Mouse (Mus musculus) cerebellum, adult 9-11 months (tissue): ENCODE data around the gene Srsf1.

ENCODE experiments used
- DNase-seq: peaks from one replicate; pipeline ENCODE4 v3.0.0; 2022

Srsf1 gene

DNA sequence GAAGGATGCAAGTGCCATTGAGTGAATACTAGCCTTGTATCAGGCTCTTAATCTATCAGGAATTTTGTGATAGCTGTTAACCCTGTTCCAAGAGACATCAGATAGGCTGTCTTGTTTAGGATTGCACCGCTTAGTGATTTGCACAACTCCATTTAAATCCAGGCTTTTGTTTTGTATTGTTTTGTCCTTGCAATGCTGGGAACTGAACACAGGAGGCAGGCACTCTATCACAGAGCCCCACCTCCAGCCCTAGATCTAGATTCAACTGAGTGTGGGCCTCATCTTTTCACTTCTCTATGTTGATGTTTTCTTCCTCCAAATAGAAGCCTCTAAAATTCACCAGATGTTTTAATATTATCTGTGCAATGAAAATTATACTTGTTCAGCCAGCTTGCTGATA, 28.5 kb downstream of the Srsf1 start:
- no peak for DNase-seq

DNA sequence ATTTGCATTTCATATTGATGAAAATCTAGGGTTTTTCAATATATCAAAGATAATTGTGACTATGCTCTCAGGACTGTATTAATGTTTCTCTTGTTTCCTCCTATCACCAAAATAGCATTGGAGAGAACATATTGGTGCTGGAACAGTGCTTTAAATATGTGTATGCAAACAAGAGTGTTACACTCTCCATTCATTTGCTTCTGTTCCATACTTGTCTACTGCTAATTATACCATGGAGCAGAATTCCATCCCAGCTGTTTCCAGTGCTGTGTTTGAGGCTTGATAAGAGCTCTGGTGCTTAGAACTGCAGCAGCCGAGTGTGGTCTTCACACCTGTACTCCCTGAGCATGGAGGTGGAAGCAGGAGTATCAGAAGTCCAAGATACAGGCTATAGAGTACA, 29.2 kb downstream of the Srsf1 start:
- no peak for DNase-seq

DNA sequence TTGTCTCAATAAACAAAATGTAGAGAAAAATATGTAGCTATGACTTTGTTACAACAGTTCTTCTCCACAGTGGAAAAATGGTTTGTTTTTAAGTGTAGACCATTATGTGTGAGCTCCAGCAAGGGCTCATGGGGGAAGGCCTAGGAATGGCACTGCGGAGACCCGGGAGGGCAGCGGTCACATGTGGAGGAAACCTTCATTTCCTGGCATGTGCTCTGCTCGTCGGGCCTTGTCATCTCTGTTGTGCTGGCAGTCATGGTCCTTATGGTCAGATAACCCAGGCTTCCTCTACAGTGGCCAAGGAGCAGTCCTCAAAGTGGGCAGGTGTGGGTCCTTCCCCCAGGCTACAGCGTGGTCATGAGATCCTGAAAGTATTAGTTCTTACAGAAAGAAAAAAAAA, 36.5 kb downstream of the Srsf1 start:
- DNase-seq = no peak

DNA sequence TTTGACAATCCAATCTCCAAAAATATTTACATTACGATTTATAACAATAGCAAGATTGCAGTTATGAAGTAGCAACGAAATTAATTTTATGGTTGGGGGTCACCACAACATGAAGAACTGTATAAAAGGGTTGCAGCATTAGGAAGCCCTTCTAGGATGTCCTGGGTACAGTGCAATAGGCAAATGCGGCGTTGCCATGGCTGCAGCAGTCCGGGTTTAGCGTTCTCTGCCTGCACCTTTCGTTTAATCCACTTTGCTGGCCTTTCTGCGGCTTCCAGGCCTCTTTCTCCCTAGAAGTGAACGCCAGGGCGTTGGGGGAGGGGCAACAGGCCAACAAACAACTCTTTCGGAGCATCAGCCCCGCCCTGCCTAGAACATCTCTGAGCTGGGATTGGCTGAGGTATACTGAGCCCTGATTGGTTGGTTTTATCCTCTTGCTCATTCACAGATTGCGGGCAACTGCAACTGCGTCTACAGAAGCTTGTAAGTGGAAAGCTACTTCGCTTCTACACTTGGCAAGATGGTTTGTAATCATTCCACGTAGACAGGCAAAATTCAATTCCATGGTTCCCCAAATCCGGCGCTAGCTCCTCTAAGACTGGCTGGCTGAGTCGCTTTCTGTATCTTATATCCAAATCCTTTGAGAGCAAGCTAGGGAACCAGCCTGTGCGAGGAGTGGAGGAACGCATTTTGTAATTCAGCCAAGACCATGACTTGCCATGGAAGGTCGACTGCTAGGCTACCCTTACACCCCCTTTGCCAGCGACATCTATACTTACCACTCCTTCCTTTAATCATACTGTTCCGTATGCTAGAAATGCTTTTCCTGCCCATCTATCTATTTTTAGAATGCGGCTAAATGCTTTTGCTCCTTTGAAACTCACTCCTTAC, 39.8 kb downstream of the Srsf1 start:
- peak; percentile 93 for DNase-seq

DNA sequence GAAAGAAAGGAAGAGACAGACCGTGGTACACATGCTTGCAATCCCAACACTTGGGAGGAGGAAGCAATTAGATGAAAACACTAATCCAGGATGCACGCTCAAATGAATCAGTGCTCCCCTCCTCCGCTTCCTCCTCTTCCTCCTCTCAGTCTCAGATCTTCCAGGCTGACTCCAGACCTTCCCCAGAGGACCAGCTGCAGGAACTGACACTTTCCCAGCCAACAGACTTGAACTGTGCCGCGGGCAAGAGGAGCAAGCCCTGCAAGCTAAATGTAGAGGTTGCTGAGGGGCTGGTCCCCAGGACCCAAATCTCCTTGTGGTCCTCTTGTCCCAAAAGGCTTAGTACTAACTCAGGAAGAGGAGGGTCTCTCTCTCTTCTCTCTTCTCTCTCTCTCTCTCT, 42.0 kb downstream of the Srsf1 start:
- DNase-seq = no peak

DNA sequence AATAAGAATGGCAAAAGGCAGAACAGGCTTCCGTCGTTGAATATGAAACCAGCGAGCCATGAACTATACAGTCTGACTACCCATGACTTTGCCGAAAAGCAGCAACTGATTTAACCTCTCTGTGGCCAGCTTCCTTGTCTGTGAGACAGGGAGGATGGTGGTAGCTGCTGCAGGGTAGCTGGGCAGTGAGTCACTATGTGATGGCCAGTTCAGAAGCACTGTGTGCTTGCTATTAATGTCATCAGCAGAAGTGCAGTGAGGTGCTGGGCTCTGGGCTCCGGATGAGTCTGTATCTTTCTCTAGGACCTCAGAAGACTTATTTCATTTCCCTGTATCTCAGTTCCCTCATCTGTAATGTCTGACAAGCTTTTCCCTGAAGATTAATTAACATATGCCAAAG, 43.1 kb downstream of the Srsf1 start:
- DNase-seq = no peak

DNA sequence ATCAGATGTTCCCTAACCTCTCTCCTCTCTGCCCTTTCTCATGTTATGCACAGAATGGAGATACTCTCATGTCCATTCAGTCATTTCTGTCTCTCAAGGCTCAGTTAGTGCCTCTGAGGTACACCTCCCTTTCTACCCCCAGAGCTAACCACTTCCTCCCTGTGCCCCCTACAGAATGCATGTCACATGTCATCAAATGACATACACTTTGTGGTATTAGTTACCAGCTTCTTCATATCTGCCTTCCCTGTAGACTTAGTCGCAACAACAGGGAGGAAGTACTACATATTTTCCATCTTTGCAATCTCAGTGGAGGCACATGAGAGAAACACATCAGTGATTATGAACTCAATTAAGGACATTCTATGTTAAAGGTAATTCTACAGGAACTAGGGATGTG, 44.8 kb downstream of the Srsf1 start:
- no peak for DNase-seq

DNA sequence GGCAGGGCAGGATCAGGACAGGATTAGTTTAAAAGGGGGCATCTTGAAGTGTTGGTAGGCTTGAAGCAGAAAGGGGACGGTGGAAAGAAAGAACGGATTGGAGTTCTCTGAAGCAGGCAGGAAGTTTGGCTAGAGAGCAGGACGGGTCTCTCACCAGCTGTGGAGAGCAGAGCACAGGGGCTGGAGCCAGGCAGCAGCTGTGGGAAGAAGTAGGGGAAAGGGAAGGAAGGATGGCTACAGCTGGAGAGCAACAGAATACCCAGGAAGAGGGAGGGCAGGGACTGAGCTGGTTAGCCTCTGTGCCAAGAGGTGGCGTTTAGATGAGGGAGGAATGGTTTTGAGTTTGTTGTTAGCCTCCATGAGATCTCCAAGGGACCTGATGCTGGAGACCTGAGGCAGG, 50.0 kb downstream of the Srsf1 start:
- DNase-seq = no peak

DNA sequence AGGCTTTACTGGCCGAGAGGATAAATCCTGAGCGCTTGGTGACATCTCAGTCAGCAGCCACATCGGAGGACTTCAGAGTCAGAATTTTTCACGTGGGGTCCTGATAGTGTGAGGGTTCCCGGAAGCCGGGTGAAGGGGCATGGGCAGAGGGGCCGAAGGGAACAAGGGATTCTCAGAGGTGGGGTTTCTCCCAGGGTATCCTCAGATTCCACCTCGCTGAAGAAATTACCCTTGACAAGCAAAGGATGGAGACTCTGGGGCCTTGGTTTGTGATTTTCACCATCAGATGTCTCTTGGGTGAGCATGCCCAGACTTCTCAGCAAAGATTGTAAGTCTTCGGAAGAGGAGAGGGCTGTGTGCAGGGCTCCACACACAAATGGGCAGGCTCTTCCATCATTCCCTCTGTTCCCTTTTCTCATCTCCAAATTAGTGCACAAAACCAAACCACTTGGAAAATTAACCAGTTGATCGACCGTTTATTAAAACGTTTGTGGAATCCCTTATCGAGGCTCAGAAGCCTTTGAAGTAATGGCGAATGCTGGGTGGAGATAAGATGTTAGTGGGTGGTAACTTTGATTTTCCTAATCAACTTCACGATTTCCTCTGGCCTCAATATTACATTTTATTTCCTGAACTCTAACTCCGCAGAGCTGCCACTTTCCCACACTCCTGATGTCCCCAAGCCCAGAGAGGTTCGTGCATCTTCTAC, 51.0 kb downstream of the Srsf1 start, which contains the start of gene Cuedc1:
Gene Cuedc1, plus strand, starts transcription at position 38 of the 709 bp plus-strand sequence.
- no peak for DNase-seq

DNA sequence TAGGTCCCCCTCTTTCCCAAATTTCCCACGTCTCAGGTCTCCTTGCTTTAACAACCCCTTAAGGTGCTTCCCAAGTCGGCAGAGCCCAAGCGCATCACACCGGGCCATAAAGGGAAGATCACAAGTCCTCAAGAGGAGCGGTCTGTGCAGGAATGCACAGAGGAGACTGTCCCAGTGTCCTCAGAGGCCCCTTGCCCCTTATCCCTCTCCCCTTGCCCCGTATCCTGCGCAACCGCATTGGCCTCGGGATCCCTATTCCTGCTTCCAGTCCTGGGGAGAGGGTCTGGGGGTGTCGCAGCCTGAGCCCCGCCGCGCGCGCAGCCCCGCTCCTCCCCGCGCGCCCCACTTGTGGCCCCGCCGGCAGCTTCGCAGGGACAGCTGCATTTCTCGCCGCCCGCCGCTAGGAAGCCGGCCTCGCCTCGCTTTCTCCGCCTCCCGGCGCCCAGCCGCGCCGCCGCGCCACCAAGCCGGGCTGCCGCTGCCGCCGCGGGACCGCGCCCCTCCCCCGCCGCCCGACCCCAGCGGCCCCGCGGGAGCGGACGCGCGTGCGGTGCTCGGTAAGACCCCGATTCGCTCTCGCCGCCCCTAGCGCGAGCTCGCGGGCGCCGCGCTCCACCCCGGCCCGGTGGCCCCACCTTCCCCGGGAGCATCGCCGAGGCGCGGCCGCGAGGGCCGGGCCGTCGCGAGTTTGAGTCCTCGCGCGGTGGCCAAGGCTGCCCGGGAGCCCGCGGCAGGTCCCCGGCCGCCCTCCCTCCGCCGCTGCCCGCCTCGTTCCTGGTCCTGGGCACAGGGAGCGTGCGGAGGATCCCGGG, 51.8 kb downstream of the Srsf1 start:
- peak; percentile 81 for DNase-seq

DNA sequence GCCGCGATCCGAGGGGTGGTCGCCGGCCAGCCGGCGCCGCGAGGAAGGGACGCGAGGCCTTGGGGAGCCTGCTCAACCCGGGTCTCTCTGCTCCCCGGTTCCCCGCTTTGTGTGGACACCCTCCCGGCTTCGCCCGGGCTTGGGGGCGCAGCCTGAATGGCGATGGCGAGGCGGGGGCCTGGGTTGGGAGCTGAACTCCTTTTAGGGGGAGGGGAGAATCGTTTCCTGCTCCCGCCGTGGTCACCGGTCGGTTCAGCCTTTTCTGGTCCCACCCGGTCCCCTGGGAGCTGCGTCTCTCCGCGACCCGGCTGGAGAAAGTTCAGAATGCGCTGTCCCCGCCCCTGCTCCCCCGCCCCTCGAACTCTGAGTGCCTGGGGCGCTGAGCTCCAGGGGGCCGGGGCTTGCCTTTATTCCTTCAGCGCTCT, 52.4 kb downstream of the Srsf1 start:
- peak; percentile 60 for DNase-seq

DNA sequence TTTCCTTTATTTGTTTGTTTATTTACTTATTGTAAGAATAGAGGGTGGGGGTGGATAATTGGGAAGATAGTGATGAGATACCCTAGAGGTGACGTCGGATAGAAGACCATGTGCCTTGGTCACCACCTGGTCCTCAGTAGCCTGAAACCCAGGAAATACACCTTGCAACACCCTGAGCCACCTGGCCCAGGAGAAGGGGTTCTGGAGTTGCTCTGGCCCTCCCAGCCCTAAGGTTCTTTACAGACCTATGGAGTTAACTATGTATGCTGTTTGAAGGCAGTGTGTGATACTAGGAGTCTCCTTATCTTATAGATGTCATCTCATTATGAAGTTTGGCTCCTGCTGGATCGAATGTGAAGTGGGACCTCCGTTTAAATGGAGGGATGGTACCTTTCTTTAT, 53.0 kb downstream of the Srsf1 start:
- DNase-seq = no peak
